Mouse (Mus musculus) kidney, adult 11 months (tissue): ENCODE measurements around the gene Nudt8.
"Not testable (repeated sequence)": the region's sequence is repeated elsewhere in the genome, so short reads cannot be mapped to it uniquely, and the experiment has no call there.

Source experiments
- DNase-seq: peaks from one replicate; pipeline ENCODE4 v3.0.0; 2022

Gene Nudt8

DNA sequence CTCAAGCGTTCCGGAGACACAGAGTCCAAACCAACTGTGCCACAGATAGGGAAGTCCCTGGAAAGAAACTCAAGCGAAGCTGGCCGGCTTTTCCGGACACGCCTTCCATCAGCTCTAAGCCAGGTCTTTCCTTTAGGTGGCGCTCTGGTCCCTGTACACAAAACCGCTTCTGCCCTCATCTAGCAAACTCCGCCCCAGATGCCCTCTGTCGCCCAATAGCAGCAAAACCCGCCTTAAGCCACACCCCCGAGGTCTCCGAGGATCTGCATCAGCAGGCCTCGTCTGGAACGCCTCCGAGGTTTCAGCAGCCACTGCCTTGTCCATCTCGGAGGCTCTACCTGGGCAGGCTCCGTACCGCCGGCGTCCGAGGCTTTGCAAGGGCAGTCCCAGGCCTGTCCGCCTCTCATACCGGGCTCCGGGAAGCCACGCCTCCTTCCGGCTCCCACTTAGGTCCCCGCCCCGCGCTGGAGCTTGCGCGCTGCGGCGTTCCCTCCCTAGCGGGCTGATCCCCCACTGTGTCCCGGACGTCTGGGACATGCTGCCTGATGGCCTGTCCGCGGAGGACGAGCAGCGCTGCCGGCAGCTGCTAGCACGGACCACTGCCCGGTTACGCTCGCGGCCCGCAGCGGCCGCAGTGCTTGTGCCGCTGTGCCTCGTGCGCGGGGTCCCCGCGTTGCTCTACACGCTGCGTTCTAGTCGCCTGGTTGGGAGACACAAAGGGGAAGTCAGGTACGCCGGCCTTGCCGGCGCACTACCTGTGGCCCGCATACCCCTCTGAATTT lies at the start of gene Nudt8, which contains the start of gene Gm49405:
TSS of gene Nudt8 (plus strand) at position 462 of the 782 bp plus-strand sequence.
TSS of gene Gm49405 (plus strand) at position 508 of the 782 bp plus-strand sequence.
- peak; percentile 99 for DNase-seq

DNA sequence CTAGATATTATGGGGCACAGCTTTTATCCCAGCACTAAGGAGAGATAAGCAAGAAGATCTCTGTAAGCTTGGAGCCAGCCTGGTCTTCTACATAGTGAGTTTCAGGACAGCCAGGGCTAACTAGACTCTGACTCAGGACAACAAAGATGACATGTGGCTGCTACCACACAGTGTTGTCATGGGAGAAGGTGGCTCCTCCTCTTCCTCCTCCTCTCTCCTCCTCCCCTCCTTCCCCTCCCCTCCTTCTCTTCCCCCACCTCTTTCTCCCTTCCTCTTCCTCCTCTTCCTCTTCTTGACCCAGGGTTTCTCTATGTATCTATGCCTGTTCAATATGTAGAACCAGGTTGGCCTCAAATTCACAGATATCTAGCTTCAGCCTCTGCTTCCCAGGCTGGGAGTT lies 48.9 kb upstream of the Nudt8 start:
- DNase-seq = no peak

DNA sequence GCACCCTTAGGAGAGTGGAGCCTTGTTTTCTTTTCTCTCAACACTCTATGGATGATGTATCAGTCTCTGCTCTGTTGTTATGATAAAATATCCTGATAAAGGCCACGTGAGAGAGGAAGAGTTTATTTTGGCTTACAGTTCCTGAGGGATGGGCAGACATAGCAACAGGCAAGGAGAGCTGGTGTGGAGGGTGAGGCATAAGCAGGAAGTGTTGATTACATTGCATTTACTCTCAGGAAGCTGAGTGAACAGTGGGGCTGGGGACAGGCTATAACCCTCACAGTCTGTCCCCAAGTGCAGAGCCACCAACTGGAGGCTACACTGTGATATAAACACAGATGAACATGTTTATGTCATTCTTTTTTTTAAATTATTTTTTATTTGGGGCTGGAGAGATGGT lies 48.3 kb upstream of the Nudt8 start:
- no peak for DNase-seq

DNA sequence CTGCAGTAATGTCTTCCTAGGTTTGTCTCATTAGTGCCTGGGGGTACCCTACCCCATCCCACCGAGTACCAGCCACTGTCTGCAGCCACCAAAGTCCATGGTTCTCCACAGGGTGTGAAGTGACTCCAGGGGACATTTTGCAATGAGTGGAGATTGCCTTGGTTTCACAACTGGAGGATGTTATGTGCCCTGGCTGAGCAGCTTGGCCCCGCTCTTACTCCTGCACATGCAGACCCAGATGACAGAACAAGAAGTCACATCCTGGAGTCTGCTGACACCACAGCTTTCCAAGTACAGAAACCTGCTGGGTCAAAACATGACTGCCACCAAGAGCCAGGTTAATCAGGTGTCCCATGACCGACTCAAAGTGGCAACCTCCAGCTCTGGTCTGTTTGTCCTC lies 45.3 kb upstream of the Nudt8 start:
- DNase-seq = no peak

DNA sequence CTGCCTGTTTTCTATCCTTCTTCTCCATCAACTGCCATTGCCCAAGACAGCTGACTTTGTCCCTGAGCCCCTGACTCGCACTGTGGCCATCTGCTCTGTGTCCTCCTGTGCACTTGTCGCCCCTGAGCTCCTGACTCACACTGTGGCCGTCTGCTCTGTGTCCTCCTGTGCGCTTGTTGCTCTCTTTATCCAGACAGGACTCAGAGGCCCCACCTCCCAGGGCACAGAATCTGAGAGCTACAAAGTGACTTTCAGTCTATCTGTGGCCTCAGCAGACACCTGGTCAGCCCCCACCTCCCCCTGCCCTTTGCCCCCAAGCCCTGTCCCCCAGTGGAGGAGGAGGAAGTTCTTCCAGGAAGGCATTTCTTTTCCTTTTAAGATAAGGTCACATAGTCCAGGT lies 44.6 kb upstream of the Nudt8 start:
- DNase-seq = no peak

DNA sequence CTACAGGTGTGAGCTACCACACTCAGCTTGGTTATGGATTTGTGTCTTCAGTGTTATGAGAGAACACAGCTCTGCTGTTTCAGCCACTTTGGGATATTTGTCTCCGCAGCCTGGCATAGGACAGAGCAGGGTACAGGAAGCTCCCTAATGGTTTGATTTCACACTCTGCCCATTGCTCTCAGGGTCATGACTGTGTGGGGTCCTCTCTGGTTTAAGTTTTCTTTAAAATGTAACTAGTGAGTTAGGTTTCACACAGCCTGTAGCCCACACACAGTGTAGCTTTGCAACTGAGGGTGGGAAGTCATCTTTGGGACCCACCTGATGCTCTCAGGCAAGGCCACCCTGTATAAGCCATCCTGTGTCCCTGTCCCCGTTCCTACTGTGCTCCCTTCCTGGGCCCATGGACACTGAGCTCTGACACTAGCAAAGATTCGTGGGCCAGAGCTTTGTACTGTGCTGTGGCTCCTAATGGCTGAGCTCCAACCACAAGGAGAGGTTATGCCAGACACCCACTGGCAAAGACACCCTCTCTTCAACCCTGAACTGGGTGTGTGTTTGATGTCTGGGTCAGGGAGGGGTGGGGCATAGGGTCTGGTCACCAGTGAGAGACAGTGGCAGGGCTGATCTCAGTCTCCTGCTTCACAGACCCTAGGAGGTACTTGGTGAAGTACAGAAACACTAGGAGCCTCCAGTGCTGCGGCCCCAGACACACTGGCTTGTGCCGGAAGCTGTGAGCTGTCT lies 42.9 kb upstream of the Nudt8 start:
- peak; percentile 50 for DNase-seq

DNA sequence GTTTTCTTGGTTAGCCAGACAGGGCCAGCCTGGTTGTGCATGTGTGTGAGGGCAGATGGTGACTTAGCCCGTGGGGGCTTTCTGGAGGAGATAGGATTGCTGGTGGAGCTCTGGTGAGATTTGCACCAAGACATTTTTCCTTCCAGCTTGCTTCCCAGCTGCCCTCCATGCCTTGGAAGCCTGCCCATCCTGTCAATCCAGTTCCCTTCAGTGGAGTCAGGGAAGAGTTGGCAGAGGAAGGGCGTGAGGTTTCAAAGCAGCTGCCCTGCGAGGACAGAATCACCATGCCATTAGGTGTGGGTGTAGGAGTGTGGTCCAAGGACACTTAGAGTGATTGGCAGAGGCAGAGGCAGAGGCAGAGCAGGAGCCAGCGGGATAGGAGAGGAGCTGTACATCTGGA lies 41.9 kb upstream of the Nudt8 start, which contains the start of gene Aldh3b3:
TSS of gene Aldh3b3 (plus strand) at position 176 of the 400 bp plus-strand sequence.
- DNase-seq = peak; percentile 35

DNA sequence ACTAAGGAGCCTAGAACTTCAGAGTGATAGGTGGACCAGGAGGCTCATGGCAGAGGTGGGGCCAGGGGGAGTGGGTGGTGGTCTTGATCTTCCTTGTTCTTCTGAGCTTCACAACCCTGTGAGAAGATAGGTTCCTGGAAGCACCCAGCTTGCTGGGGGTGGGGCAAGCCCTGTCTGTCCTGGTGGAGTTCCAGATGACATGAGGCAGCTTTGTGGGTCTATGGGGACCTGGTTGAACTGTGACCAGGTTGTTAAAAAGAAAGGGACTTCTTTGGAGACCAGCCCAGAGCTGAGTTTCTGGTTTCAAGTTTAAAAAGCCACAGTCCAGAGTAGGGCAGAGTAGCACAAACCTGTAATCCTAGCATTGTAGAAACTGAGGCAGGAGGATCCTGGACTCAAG lies 41.4 kb upstream of the Nudt8 start:
- peak; percentile 68 for DNase-seq

DNA sequence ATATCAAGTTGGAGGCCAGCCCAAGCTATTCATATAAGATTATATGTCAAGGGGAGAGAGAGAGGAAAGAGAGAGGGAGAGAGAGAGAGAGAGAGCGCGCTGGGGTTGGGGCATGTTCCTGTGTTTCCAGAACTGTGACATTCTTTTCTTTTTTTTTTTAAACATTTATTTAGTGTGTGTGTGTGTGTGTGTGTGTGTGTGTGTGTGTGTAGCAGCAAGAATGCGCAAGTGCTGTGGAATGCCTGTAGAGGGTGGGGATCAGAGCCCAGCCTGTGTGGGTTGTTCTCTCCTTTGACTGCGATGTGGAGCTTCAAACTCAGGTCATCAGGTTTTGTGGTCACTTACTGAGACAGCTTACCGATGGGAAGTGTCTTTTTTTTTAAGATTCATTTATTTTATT lies 40.2 kb upstream of the Nudt8 start:
- DNase-seq = no peak

DNA sequence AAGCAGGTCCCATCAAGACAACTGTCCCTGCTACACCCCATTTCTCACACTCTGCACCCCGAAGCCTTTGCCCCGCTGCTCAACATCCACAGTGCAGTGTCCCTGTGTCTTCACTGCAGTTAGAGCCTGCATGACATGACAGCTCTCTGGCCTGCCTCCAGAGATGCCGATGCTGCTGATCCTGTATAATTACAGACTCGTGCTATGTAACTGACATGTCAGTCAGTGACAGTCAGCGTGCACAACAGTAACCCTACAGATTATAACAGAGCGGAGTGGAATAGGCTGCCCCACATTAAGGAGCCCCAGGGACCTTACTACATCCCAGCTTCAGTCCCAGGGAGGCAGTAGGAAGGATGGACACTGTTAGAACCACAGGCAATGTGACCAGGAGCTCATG lies 38.6 kb upstream of the Nudt8 start:
- DNase-seq = not testable (repeated sequence)

DNA sequence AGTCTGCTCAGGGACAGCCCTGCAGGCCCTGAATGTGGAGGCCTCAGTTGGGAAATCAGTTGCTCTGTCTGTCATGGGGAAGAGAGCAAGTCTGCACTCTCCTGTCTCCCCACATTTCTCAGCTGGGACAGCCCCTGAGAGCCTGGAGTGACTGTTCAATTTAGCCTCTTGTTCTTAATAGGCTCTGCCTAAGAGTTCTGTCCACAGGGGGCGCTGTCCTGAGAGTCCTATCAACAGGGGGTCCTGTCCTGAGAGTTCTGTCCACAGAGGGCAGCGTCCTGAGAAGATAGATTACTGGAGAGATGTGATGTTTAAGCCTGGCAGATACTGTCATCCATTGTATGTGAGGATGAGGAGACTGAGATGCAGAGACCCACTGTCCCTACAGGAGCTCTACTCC lies 37.9 kb upstream of the Nudt8 start:
- no peak for DNase-seq

DNA sequence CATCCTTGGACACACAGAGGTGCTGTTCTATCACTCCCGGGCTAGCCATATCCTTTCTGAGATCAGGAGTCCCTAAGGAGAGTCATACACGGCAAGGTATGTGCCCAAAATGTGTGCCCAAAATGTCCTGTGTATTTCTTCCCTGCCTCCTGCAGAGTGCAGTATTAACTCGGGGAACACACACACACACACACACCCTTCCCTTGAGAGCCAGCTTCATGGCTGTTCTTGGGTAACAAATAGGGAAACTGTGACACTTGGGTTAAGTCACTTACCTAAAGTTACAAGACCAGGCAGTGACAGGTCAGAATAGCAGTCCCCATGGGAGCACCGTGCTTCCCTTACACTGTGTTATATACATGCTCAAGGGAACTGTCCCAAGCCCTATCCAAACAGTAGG lies 36.4 kb upstream of the Nudt8 start:
- no peak for DNase-seq

DNA sequence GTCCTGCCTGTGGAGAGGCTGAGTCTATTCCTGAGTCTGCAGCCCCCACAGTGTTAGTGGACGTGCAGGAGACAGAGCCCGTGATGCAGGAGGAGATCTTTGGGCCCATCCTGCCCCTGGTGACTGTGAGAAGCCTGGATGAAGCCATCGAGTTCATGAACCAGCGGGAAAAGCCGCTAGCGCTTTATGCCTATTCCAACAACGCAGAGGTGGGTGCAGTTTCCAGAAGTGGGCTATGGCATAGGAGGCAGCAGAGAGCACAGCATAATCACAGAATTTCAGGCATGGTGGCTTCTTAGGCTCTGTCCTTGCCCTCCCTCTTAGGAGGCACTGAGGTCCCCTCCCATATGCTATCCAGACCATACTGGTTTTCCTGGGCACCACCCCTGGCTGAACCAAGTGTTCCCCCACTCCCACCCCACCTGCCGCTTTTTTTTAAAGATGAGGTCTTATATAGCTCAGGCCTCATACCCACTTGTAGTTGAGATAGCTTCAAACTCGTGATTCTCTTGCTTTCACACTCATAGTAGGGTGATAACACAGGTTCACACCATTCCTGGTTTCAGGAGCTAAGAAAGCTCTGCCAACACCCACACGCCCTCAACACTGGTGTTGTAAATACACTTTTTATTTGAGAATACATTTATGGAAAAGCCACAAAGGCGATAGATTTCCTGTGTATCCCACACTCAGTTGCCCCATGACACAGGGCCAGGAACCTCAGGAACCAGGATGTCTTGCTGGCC lies 33.9 kb upstream of the Nudt8 start:
- no peak for DNase-seq

DNA sequence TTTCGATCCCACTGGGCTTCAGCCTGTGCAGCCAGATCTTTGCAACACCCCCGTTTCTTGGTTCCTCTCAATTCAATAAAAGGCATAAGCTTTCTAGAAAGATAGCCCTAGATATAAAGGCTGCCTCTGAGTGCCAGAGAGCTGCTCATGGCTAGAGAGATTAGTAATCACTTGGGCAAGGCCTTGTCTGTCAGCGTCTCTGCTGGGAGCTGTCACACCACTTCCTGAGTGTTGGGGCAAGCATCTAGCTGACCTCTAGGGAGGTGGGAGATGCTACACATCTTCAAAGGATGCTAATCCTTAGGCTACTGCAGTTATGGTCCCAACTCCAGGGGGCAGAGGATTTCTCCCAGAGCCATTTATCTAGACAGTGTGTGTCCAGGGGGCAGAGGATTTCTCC lies 33.1 kb upstream of the Nudt8 start:
- no peak for DNase-seq

DNA sequence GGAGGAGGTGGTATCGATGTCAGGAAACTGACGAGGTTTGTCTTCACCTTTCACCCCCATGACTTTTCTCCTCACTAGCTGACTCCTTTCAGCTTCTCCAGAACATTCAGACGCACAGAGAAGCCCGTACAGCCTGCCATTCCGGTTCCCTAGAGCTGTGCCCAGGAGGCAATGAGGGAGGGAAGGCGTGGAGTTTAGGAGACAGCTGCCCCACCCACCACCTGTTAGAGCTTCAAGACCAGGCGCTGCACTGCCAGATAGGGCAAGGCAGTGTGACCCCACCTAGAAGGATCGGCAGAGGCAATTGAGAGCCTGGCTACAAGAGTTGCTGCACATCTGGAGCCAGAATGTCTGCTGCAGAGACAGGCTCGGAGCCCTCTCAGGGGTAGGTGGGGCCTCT lies 28.2 kb upstream of the Nudt8 start, which contains the start of gene Aldh3b2:
TSS of gene Aldh3b2 (plus strand) at position 100 of the 400 bp plus-strand sequence.
- DNase-seq = no peak

DNA sequence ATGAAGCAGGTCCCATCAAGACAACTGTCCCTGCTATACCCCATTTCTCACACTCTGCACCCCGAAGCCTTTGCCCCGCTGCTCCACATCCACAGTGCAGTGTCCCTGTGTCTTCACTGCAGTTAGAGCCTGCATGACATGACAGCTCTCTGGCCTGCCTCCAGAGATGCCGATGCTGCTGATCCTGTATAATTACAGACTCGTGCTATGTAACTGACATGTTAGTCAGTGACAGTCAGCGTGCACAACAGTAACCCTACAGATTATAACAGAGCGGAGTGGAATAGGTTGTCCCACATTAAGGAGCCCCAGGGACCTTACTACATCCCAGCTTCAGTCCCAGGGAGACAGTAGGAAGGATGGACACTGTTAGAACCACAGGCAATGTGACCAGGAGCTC lies 25.8 kb upstream of the Nudt8 start:
- not testable (repeated sequence) for DNase-seq

DNA sequence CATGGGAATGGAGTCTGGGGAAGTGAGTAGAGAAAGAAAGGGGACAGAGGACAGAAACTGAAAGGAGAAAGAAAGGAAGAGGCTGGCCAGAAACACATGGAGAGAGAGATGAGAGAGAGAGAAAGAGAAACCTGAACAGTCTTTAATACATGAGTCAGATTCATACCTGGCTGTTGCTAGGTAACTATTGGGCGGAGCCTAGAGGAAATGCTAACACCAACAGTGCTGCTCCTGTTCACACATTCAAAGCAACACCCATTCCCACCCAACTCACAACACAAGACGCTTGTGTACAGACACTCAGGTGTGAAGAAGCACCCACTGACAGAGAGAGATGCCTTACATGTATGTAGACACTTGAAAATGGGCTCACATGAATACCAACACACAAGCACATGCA lies 24.5 kb upstream of the Nudt8 start:
- DNase-seq = no peak

DNA sequence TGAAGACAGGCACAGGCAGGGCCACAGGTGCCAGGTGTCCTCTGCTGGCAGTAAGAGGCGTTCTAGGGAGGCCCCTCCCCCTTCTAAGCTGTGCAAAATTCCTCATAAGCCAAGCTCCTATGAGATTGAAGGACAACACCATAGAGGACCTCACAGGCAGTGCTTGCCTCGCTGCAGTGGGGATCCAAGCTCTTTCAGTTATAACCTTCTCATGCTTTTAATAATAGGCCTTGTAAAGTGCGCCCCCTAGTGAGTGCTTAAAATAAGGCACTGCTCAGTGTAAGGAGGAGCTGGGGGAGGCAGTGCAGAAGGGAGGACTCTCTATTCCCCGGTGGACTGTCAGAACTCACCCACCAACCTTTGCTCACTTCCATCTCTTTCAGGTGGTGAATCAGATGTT lies 20.1 kb upstream of the Nudt8 start:
- DNase-seq = peak; percentile 72

DNA sequence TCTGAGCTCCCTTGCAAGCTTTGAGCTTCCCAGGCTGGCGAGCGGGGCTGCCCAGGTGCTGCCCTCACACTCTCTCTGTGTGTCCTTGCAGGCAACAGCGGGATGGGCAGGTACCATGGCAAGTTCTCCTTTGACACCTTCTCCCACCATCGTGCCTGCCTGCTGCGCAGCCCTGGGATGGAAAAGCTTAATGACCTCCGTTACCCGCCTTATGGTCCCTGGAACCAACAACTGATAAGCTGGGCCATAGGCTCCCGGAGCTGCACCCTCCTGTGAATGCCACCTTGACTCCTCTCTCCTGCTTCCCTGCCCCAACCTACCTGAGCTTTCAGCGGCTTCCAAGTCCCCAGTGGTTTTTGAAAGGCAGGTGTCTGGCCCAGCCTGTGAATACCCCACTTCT lies 19.5 kb upstream of the Nudt8 start:
- no peak for DNase-seq

DNA sequence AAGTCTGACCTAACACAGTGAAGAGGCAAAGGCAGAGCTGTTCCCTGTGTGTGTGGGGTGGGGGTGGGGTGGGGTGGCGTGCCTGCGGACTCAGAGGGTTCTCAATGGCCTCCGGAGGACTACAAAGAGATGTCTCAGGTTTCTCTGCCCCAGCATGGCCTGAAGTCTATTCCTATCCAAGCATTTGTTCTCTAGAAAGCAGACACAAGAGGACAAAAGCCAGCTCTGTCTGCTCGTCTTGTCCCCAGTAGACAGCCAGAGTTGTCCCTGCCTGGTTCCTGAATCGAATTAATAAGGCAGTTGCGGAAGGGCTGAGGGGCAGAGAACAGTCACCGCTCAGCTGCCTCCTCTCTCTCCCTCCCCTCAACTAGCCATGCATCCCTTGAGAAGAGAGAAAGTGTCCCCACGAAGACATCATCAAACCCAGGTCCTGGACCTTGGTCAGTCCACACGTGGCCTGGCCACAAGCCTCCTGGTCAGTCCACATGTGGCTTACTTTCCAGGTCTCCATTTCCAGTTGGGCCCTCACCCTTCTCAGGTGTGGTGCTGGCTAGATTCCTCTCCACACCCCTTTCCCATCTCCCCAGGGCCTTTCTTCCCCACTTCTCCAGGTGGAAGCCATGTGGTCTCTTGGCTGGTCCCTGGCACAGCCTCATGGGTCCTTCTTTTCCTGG lies 16.7 kb upstream of the Nudt8 start:
- DNase-seq = peak; percentile 52

DNA sequence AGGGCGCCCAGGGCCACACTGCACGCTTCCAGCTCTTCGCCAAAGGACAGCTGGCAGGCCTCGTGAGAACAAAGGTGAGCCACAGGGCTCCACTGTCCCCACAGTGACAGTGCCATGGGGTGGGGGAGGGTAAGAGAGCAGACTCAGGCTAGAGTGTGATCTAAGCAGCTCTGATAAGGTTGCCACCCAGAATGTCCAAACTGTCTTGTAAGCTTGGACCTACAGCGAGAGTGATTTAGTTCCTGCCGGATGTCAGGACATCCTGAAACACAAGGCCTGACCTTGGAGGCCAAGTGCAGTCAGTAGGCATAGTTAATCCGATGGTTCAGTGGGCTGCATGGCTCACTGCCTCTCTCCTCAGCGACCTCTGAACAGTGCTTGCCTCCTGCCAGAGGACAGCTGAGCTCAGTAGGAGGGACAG lies 15.1 kb upstream of the Nudt8 start:
- DNase-seq = peak; percentile 95

DNA sequence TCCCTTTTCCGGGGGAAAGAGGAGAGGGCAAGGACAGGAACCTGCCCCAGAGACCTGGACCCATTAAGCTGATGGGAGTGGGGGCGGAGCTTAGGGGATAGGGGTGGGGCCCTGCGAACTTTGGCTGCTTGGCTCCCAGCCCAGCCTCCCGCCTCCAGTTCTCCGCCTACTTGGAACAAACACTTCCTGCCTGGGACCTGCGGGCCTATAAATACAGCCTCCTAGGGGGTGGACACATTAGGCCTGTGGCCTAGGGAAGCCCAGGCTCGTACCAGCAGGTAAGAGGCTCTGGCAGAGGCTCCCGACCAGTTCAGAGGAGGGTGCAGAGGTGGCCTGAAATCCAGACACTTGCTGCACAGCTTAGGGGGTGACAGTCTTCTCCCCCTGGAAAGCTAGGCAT lies 14.0 kb upstream of the Nudt8 start, which contains the start of gene Acy3:
TSS of gene Acy3 (plus strand) at position 237 of the 400 bp plus-strand sequence.
- DNase-seq = peak; percentile 97

DNA sequence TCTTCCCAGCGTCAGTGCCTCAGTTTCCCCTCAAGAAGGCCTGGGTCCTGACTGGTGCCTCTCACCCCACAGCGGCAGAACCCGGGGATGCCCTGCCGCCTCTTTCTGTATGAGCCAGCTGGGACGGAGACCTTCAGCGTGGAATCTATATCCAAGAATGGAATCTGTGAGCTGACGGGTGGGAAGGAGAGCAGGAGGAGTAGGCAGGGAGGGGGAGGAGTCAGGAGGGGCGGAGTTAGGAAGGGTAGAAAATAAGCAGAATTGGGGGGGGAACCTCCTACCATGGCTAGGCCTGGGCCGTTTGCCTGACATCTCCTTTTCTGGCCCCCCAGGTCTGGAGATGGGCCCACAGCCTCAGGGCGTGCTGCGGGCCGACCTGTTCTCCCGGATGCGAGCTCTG lies 12.3 kb upstream of the Nudt8 start:
- no peak for DNase-seq
